Mouse (Mus musculus) heart, embryonic 11.5 days (tissue): Measurements from ENCODE around the gene Svs6. TPM values are rescaled to one million over a fixed set of nuclear protein-coding genes. Genes with fewer than 3 reads are reported as not detected.
"Not testable (repeated sequence)": the region's sequence is repeated elsewhere in the genome, so short reads cannot be mapped to it uniquely, and the experiment has no call there.

Source experiments
- ATAC-seq: fragments of 200-750 bp; cut with Nextera tagmentation; replicated peaks from 2 replicates; pipeline ENCODE4 v1.8.0; 2017; ENCODE audit warnings: moderate library complexity; ENCODE audit not compliant: insufficient number of reproducible peaks, low FRiP score, low TSS enrichment
- H3K27ac ChIP-seq: fragments of 300-500 bp; sonication (generic); 2 replicates; pipeline ENCODE4 v1.5.1; 2014; ENCODE audit warnings: mild to moderate bottlenecking, low read depth, low read length
- H3K27me3 ChIP-seq: fragments of 300-500 bp; sonication (generic); 2 replicates; pipeline ENCODE4 v1.6.1; 2014; ENCODE audit warnings: mild to moderate bottlenecking, low read length, mixed read lengths; ENCODE audit not compliant: control insufficient read depth, insufficient read depth
- H3K36me3 ChIP-seq: fragments of 300-500 bp; sonication (generic); 2 replicates; pipeline ENCODE4 v1.6.1; 2014; ENCODE audit warnings: mild to moderate bottlenecking, low read length, moderate library complexity, mixed read lengths; ENCODE audit not compliant: control insufficient read depth, insufficient read depth
- H3K4me1 ChIP-seq: fragments of 300-500 bp; sonication (generic); 2 replicates; pipeline ENCODE4 v1.6.1; 2014; ENCODE audit warnings: low read length; ENCODE audit not compliant: control insufficient read depth, insufficient read depth
- H3K4me2 ChIP-seq: fragments of 300-500 bp; sonication (generic); 2 replicates; pipeline ENCODE4 v1.6.1; 2014; ENCODE audit warnings: mild to moderate bottlenecking, moderate library complexity
- H3K4me3 ChIP-seq: fragments of 300-500 bp; sonication (generic); 2 replicates; pipeline ENCODE4 v1.5.1; 2014; ENCODE audit warnings: low read depth, low read length
- H3K9ac ChIP-seq: fragments of 300-500 bp; sonication (generic); 2 replicates; pipeline ENCODE4 v1.6.1; 2014; ENCODE audit warnings: mild to moderate bottlenecking, low read depth, low read length, moderate library complexity
- H3K9me3 ChIP-seq: fragments of 300-500 bp; sonication (generic); replicated peaks from 2 replicates; pipeline ENCODE4 v1.6.1; 2016; ENCODE audit warnings: low read length; ENCODE audit not compliant: control insufficient read depth
- WGBS: fragments of 180-500 bp; shearing (Covaris S2); extraction: QIAGEN DNeasy Blood & Tissue Kit; methylation state at CpG from one replicate; pipeline ENCODE4 v1.1.7; 2014; ENCODE audit not compliant: insufficient replicate concordance; 5-methylcytosine and 5-hydroxymethylcytosine counted together
- polyA plus RNA-seq: library from polyadenylated mRNA; unstranded; fragments of >200 nt; fragmentation: Nextera tagmentation; extraction: Ambion mirVana; gene quantifications from 2 replicates; pipeline ENCODE4 v1.2.1, GENCODE M21; 2014

The Svs6 gene
- polyA plus RNA-seq: not detected in 2 replicates

DNA sequence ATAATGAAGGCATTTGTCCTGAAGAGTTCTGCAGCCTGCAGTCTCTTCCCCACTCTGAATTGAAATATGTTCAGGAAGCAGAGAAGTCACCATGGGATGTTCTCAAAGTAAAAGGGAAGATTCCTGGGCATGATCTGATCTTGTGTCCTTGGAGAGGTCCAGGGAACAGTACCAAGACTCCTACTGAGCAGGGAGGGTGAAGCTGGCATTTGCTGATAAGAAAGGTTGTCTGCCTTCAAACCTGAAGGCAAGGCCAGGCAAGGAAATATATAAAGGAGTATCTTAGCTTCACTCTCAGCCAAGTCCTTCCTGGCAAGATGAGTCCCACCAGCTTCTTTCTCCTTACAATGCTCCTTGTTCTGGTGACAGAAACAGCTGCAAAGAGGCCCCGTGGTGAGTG lies at the start of gene Svs6:
TSS of gene Svs6 (plus strand) at position 301 of the 400 bp plus-strand sequence.
- not testable (repeated sequence) for H3K4me1 ChIP-seq, H3K36me3 ChIP-seq, H3K9me3 ChIP-seq, ATAC-seq, H3K9ac ChIP-seq, H3K27ac ChIP-seq, H3K4me2 ChIP-seq, H3K4me3 ChIP-seq, H3K27me3 ChIP-seq
- WGBS: 62% methylated on average over 1 of the region's 1 CpGs

DNA sequence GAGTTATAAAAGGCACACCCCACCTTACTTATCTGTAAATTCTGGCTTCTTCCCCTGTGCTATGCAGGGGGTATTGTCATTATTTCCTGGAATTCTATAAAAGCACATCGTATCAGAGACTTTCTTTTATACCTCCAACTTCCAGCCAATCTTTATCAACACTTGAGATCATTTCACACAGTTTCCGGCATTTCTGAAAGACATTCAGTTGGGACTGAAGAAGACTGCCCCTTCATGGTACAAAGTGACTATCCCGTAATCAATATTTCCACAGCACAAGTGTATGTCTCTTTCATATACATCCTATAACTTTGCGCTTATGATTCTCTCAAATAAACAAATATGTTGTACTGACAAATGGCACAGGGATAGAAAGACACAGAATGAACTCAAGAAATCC lies 38.2 kb upstream of the Svs6 start, which contains the start of gene Svs4:
TSS of gene Svs4 (minus strand) at position 101 of the 400 bp plus-strand sequence.
- no peak for ATAC-seq
- Histone ChIP-seq H3K9me3 (no peaks in the 10 kb centered on the region), H3K4me3 (no peak within 1 kb of the TSS), H3K4me1 (no peaks in the 10 kb centered on the region), H3K27me3 (no peaks in the 10 kb centered on the region), H3K4me2 (no peak within 1 kb of the TSS), H3K27ac (no peak within 1 kb of the TSS), H3K36me3 (no peaks in the 10 kb centered on the region), H3K9ac (no peak within 1 kb of the TSS)
- 88% methylated on average over 4 of the region's 4 CpGs for WGBS

DNA sequence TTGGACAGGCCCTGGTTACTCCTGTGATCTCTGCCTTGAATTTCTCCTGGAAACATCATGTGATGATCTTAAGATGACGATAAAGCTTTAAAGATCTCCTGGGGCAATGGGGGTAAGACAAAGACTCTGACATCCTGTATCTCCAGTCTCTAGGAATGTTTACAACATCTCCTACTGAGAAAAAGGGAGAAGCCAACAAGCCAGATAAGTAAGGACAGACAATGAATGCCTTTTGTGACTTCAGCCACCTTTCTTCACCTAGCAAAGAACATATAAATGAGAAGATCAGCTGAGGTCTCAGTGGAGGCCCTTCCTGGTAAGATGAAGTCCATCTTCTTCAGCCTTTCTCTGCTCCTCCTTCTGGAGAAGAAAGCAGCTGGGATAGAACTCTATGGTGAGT lies 27.6 kb upstream of the Svs6 start, which contains the start of gene Svs3a:
TSS of gene Svs3a (plus strand) at position 301 of the 400 bp plus-strand sequence.
- H3K36me3 ChIP-seq, ATAC-seq, H3K27me3 ChIP-seq, H3K9me3 ChIP-seq, H3K4me2 ChIP-seq, H3K4me3 ChIP-seq, H3K4me1 ChIP-seq, H3K27ac ChIP-seq, H3K9ac ChIP-seq: not testable (repeated sequence)
- 75% methylated on average over 1 of the region's 1 CpGs for WGBS

DNA sequence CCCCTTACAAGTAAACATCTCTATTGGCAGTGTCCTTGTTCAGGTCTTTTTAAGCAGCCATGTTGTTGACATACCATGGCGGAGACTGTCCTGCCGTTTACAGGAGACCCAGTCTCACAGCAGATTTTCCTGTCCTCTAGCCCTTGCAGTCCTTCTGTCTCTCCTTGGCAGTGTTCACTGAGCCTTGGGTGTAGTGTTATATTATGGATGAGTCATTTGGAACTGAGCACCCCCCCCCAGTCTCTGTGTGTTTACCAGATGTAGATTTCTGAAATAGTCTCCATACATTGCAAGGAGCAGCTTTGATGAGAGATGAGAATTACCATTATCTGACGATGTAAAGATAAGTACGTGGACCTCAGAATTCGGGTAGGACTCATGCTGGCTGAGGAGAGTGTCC lies 4.0 kb upstream of the Svs6 start:
- Histone ChIP-seq H3K27ac (no peak overlapping the region), H3K4me3 (no peak overlapping the region), H3K27me3 (no peaks in the 10 kb centered on the region), H3K9me3 (no peaks in the 10 kb centered on the region), H3K36me3 (no peaks in the 10 kb centered on the region), H3K9ac (no peak overlapping the region), H3K4me2 (no peak overlapping the region), H3K4me1 (no peaks in the 10 kb centered on the region)
- ATAC-seq: no peak
- WGBS: 76% methylated on average over 5 of the region's 5 CpGs

- not testable (repeated sequence) for H3K4me2 ChIP-seq, H3K9ac ChIP-seq, H3K9me3 ChIP-seq, H3K27me3 ChIP-seq, ATAC-seq, H3K27ac ChIP-seq, H3K4me3 ChIP-seq, H3K4me1 ChIP-seq, H3K36me3 ChIP-seq
Measured at GRCm38 (mm10) chr2:164315460-164315859, 1.1 kb upstream of the Svs6 start.

DNA sequence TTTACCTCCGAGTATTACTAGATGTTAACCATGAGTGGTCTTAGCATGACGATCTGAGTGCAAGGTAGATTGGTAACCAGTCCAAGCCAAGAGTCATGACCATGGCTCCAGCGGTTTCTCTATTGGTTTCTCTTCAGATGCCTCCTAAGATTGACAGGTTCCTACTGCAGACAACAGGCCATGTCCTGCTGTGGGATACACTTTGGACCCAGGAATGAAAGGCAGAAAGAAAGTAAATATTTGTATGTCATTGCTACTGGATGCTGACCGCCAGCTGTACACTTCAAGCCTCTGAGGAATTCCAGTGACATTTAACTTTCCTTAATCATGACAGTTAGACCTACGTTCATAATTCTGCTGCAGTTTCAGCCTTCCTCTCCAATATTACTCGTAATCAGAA lies 4.4 kb downstream of the Svs6 start:
- 76% methylated on average over 6 of the region's 6 CpGs for WGBS
- ATAC-seq: no peak
- no peaks in the 10 kb centered on the region for H3K36me3 ChIP-seq
- H3K9ac ChIP-seq: no peak overlapping the region
- H3K27me3 ChIP-seq: no peaks in the 10 kb centered on the region
- H3K4me2 ChIP-seq: no peak overlapping the region
- H3K4me3 ChIP-seq: no peak overlapping the region
- no peak overlapping the region for H3K27ac ChIP-seq
- no peaks in the 10 kb centered on the region for H3K4me1 ChIP-seq
- H3K9me3 ChIP-seq: no peaks in the 10 kb centered on the region

GRCm38 (mm10) chr2:164332440-164332839 lies 15.9 kb downstream of the Svs6 start, which contains the start of gene Svs5:
Svs5 (plus strand) TSS chr2:164332740.
- H3K9ac ChIP-seq, H3K4me3 ChIP-seq, ATAC-seq, H3K36me3 ChIP-seq, H3K4me1 ChIP-seq, H3K9me3 ChIP-seq, H3K27ac ChIP-seq, H3K27me3 ChIP-seq, H3K4me2 ChIP-seq: not testable (repeated sequence)
- 51% methylated on average over 3 of the region's 3 CpGs for WGBS

DNA sequence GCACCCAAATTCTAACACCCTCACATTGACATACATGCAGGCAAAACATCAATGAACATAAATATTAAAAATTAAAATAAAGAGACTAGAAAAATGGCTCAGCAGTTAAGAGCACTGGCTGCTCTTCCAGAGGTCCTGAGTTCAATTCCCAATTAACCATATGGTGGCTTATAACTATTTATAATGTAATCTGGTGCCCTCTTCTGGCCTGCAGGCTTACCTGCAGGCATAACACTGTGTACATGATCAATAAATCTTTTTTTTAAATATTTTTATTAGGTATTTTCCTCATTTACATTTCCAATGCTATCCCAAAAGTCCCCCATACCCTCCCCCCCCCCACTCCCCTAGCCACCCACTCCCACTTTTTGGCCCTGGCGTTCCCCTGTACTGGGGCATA lies 27.2 kb downstream of the Svs6 start:
- not testable (repeated sequence) for H3K27ac ChIP-seq, H3K36me3 ChIP-seq, H3K9ac ChIP-seq, H3K4me3 ChIP-seq, H3K9me3 ChIP-seq, H3K4me2 ChIP-seq, ATAC-seq, H3K27me3 ChIP-seq, H3K4me1 ChIP-seq
- 83% methylated on average over 1 of the region's 1 CpGs for WGBS

- not testable (repeated sequence) for ATAC-seq
Measured at GRCm38 (mm10) chr2:164347697-164348096, 31.1 kb downstream of the Svs6 start.

More at GRCm38 (mm10) chr2:164347697-164348096, 31.1 kb downstream of the Svs6 start:
- H3K27ac ChIP-seq, H3K4me3 ChIP-seq, H3K36me3 ChIP-seq, H3K9me3 ChIP-seq, H3K4me1 ChIP-seq, H3K27me3 ChIP-seq, H3K9ac ChIP-seq, H3K4me2 ChIP-seq: not testable (repeated sequence)
